Mouse (Mus musculus): Measurements from ENCODE around the gene Ankra2. TPM values are rescaled to one million over a fixed set of nuclear protein-coding genes. Genes with fewer than 3 reads are reported as not detected.

The Ankra2 gene
- polyA plus RNA-seq, 2 experiments: 31.7 to 39.7 TPM

GRCm38 (mm10) chr13:98239978-98240641, 22.8 kb upstream of the Ankra2 start:
- no peaks in the 10 kb centered on the region for H3K9me3 ChIP-seq (ENCODE audit: control insufficient read depth, low read length)

GRCm38 (mm10) chr13:98241531-98242282, 21.2 kb upstream of the Ankra2 start:
- 68% methylated on average over 9 of the region's 9 CpGs for WGBS
- no peak for ATAC-seq (ENCODE audit: low FRiP score, low read depth)
- Histone ChIP-seq H3K9ac (ENCODE audit: low read depth, low read length, severe bottlenecking) (no peak overlapping the region), H3K4me3 (replicated peaks; ENCODE audit: low read length) (no peak overlapping the region), H3K4me1 (ENCODE audit: control insufficient read depth, insufficient read depth, low read length) (no peaks in the 10 kb centered on the region), H3K27me3 (ENCODE audit: control insufficient read depth, insufficient read depth, low read length) (no peaks in the 10 kb centered on the region), H3K9me3 (ENCODE audit: control insufficient read depth, low read length) (no peaks in the 10 kb centered on the region), H3K4me2 (replicated peaks; ENCODE audit: low read depth, low read length, severe bottlenecking) (no peak overlapping the region), H3K27ac (replicated peaks; ENCODE audit: low read depth, low read length) (no peak overlapping the region), H3K36me3 (ENCODE audit: control insufficient read depth, insufficient read depth, low read length) (no peaks in the 10 kb centered on the region)
- no peak for TF ChIP-seq POLR2A (IDR thresholded peaks at IDR 0.05; ENCODE audit: borderline replicate concordance, extremely low read depth, insufficient read depth, insufficient read length)
- DNase-seq (ENCODE audit: low spot score): no peak

More at GRCm38 (mm10) chr13:98239978-98240641, 22.8 kb upstream of the Ankra2 start:
- Histone ChIP-seq H3K4me3 (replicated peaks; ENCODE audit: low read length) (no peak overlapping the region), H3K27me3 (ENCODE audit: control insufficient read depth, insufficient read depth, low read length) (no peaks in the 10 kb centered on the region), H3K4me1 (ENCODE audit: control insufficient read depth, insufficient read depth, low read length) (no peaks in the 10 kb centered on the region), H3K4me2 (replicated peaks; ENCODE audit: low read depth, low read length, severe bottlenecking) (no peak overlapping the region), H3K9ac (ENCODE audit: low read depth, low read length, severe bottlenecking) (no peak overlapping the region), H3K27ac (replicated peaks; ENCODE audit: low read depth, low read length) (no peak overlapping the region), H3K36me3 (ENCODE audit: control insufficient read depth, insufficient read depth, low read length) (no peaks in the 10 kb centered on the region)
- peak; percentile 83 for DNase-seq (ENCODE audit: low spot score)
- TF ChIP-seq POLR2A (IDR thresholded peaks at IDR 0.05; ENCODE audit: borderline replicate concordance, extremely low read depth, insufficient read depth, insufficient read length): no peak
- 22% methylated on average over 12 of the region's 12 CpGs for WGBS
- no peak for ATAC-seq (ENCODE audit: low FRiP score, low read depth)

- peaks cover 25% of the 10 kb centered on the region for H3K36me3 ChIP-seq (ENCODE audit: control insufficient read depth, insufficient read depth, low read length)
- no peak overlapping the region for H3K27ac ChIP-seq (replicated peaks; ENCODE audit: low read depth, low read length)
- DNase-seq (ENCODE audit: low spot score) (no peak), ATAC-seq (ENCODE audit: low FRiP score, low read depth) (no peak)
- no peaks in the 10 kb centered on the region for H3K9me3 ChIP-seq (ENCODE audit: control insufficient read depth, low read length)
- no peak overlapping the region for H3K4me2 ChIP-seq (replicated peaks; ENCODE audit: low read depth, low read length, severe bottlenecking)
- H3K27me3 ChIP-seq (ENCODE audit: control insufficient read depth, insufficient read depth, low read length): no peaks in the 10 kb centered on the region
- 66% methylated on average over 5 of the region's 5 CpGs for WGBS
- H3K4me3 ChIP-seq (replicated peaks; ENCODE audit: low read length): no peak overlapping the region
- no peak for TF ChIP-seq POLR2A (IDR thresholded peaks at IDR 0.05; ENCODE audit: borderline replicate concordance, extremely low read depth, insufficient read depth, insufficient read length)
- H3K9ac ChIP-seq (ENCODE audit: low read depth, low read length, severe bottlenecking): no peak overlapping the region
- no peaks in the 10 kb centered on the region for H3K4me1 ChIP-seq (ENCODE audit: control insufficient read depth, insufficient read depth, low read length)
These were observed 18.1 kb upstream of the Ankra2 start for GRCm38 (mm10) chr13:98244571-98245350.

- Histone ChIP-seq H3K4me1 (ENCODE audit: control insufficient read depth, insufficient read depth, low read length) (no peaks in the 10 kb centered on the region), H3K9me3 (ENCODE audit: control insufficient read depth, low read length) (no peaks in the 10 kb centered on the region), H3K36me3 (ENCODE audit: control insufficient read depth, insufficient read depth, low read length) (peaks cover 31% of the 10 kb centered on the region), H3K4me2 (replicated peaks; ENCODE audit: low read depth, low read length, severe bottlenecking) (no peak overlapping the region), H3K4me3 (replicated peaks; ENCODE audit: low read length) (no peak overlapping the region), H3K27me3 (ENCODE audit: control insufficient read depth, insufficient read depth, low read length) (no peaks in the 10 kb centered on the region), H3K9ac (ENCODE audit: low read depth, low read length, severe bottlenecking) (no peak overlapping the region), H3K27ac (replicated peaks; ENCODE audit: low read depth, low read length) (no peak overlapping the region)
- WGBS: 69% methylated on average over 7 of the region's 7 CpGs
- no peak for ATAC-seq (ENCODE audit: low FRiP score, low read depth)
- TF ChIP-seq POLR2A (IDR thresholded peaks at IDR 0.05; ENCODE audit: borderline replicate concordance, extremely low read depth, insufficient read depth, insufficient read length): no peak
- DNase-seq (ENCODE audit: low spot score): no peak
These were observed 17.5 kb upstream of the Ankra2 start for GRCm38 (mm10) chr13:98245386-98245785.

- no peaks in the 10 kb centered on the region for H3K9me3 ChIP-seq (ENCODE audit: control insufficient read depth, low read length)
- H3K4me3 ChIP-seq (replicated peaks; ENCODE audit: low read length): no peak overlapping the region
- no peaks in the 10 kb centered on the region for H3K4me1 ChIP-seq (ENCODE audit: control insufficient read depth, insufficient read depth, low read length)
- no peak overlapping the region for H3K9ac ChIP-seq (ENCODE audit: low read depth, low read length, severe bottlenecking)
- no peak for TF ChIP-seq POLR2A (IDR thresholded peaks at IDR 0.05; ENCODE audit: borderline replicate concordance, extremely low read depth, insufficient read depth, insufficient read length)
- no peak overlapping the region for H3K4me2 ChIP-seq (replicated peaks; ENCODE audit: low read depth, low read length, severe bottlenecking)
- H3K36me3 ChIP-seq (ENCODE audit: control insufficient read depth, insufficient read depth, low read length): peaks cover 68% of the 10 kb centered on the region
- DNase-seq (ENCODE audit: low spot score): no peak
- no peak overlapping the region for H3K27ac ChIP-seq (replicated peaks; ENCODE audit: low read depth, low read length)
- ATAC-seq (ENCODE audit: low FRiP score, low read depth): no peak
- H3K27me3 ChIP-seq (ENCODE audit: control insufficient read depth, insufficient read depth, low read length): no peaks in the 10 kb centered on the region
- 72% methylated on average over 10 of the region's 10 CpGs for WGBS
These were observed 13.3 kb upstream of the Ankra2 start for GRCm38 (mm10) chr13:98249594-98249993.
